Mouse (Mus musculus): ENCODE results near the gene Ndn. TPM values are rescaled to one million over a fixed set of nuclear protein-coding genes. Genes with fewer than 3 reads are reported as not detected.

Ndn gene
- polyA plus RNA-seq (2017; shearing (Covaris generic)): 0.10 TPM

DNA sequence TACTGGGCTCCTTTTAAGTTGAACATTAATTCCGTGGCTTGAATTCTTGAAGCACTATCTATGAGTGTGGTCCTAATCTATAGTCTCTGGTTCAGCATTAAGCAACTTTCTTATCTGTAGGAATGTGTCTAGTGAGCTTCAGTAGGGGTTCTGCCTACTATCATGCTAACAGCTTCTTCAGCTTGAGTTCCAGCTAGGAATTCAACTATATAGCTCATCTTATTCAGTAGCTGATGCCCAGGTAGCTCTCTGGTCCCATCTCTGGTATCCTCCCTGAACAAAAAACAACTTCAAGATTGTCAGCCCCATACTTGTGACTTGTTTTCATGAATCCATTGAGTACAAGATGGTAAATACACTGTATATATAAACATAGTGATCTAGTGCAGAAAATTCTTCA, at the start of gene Ndn:
Gene Ndn (plus strand): TSS at position 301 of the 400 bp plus-strand sequence.

DNA sequence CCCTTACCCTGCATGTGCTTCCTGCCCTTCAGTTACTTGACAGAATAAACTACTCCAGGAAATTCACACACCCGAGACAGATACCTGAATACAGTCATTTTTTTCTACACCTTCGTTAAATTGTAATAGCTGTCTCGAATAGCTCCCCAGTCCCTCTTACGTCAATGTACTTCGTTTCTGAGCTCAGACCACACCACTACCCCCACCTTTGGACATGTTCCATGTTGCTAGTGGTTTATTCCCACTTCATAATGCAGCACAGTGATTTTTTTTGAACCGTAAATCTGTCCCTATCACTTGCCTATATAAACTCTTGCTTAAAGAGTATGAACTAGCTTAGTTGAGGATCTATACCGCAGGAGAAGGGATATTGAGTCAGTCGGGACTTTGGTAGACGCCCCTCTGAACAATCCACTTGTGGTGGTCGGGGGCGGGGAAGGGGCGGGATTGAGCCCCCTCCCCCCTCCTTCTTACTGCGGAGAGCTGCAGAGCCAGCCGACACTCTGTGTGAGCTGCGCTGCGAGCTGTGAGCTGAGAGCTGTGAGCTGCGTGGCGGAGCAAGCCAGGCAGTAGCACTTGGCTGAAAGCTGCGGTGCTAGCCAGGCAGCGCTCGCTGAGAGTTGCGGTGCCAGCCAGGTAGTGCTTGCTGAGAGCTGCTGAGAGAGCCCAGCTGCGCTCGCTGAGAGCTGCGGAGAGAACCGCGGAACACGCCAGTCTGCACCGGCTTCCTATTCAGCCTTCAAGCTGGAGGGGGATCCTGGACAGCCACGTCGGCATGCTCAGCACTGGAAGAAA, 30.3 kb downstream of the Ndn start, which contains the start of gene Magel2:
Gene Magel2 (plus strand): TSS at position 501 of the 795 bp plus-strand sequence.

Other genes with a start within 250 kb of the Ndn start
- not detected for gene Magel2, start 30.4 kb downstream of the Ndn start, polyA plus RNA-seq (2017; shearing (Covaris generic))
- gene Mkrn3, start 73.6 kb downstream of the Ndn start, polyA plus RNA-seq (2017; shearing (Covaris generic)): 0.07 TPM
- gene Peg12, start 117.9 kb downstream of the Ndn start, polyA plus RNA-seq (2017; shearing (Covaris generic)): not detected